Mouse (Mus musculus) liver, postnatal 0 days (tissue): ENCODE measurements at regions not wholly inside any gene's neighbourhood (a gene's known extent, or its start where the extent isn't known, plus 50 kb on each side); places are given as distances from the start of the nearest gene placed in this dataset.

ENCODE experiments used
- ATAC-seq: fragments of 200-750 bp; cut with Nextera tagmentation; 2 replicates; pipeline ENCODE4 v1.8.0; 2017; ENCODE audit warnings: mild to moderate bottlenecking, moderate library complexity
- DNase-seq: peaks from one replicate; pipeline ENCODE4 v3.0.0-alpha.2; 2016
- H3K27ac ChIP-seq: fragments of 300-500 bp; sonication (generic); 2 replicates; pipeline ENCODE4 v1.5.1; 2014; ENCODE audit warnings: antibody characterized with exemption, moderate library complexity, mild to moderate bottlenecking, low read depth
- H3K27me3 ChIP-seq: fragments of 300-500 bp; sonication (generic); 2 replicates; pipeline ENCODE4 v1.6.1; 2014; ENCODE audit warnings: low read length, control low read depth, mixed read lengths; ENCODE audit not compliant: insufficient read depth
- H3K36me3 ChIP-seq: fragments of 300-500 bp; sonication (generic); replicated peaks from 2 replicates; pipeline ENCODE4 v1.6.1; 2014; ENCODE audit warnings: mild to moderate bottlenecking, control low read depth, low read length, moderate library complexity, mixed read lengths; ENCODE audit not compliant: insufficient read depth
- H3K4me1 ChIP-seq: fragments of 300-500 bp; sonication (generic); 2 replicates; pipeline ENCODE4 v1.6.1; 2014; ENCODE audit warnings: antibody characterized with exemption, mild to moderate bottlenecking, control low read depth; ENCODE audit not compliant: insufficient read depth
- H3K4me2 ChIP-seq: fragments of 300-500 bp; sonication (generic); 2 replicates; pipeline ENCODE4 v1.6.1; 2014; ENCODE audit warnings: low read depth, mild to moderate bottlenecking, low read length, moderate library complexity, mixed read lengths
- H3K4me3 ChIP-seq: fragments of 300-500 bp; sonication (generic); 2 replicates; pipeline ENCODE4 v1.5.1; 2014; ENCODE audit warnings: low read depth, low read length
- H3K9ac ChIP-seq: fragments of 300-500 bp; sonication (generic); replicated peaks from 2 replicates; pipeline ENCODE4 v1.6.1; 2014; ENCODE audit warnings: mild to moderate bottlenecking, moderate library complexity
- H3K9me3 ChIP-seq: fragments of 300-500 bp; sonication (generic); 2 replicates; pipeline ENCODE4 v1.6.1; 2016; ENCODE audit warnings: mild to moderate bottlenecking, control low read depth, low read length, mixed read lengths
- CTCF ChIP-seq: sonication (generic); IDR thresholded peaks from 2 replicates; pipeline ENCODE4 v1.5.1; 2016; ENCODE audit warnings: antibody characterized with exemption, low read depth
- EP300 ChIP-seq: IDR thresholded peaks from 2 replicates; pipeline ENCODE4 v1.6.1; 2016; ENCODE audit warnings: antibody characterized with exemption, low read depth, mild to moderate bottlenecking
- WGBS: fragments of 180-500 bp; shearing (Covaris S2); extraction: QIAGEN DNeasy Blood & Tissue Kit; methylation state at CpG from one replicate; pipeline ENCODE4 v1.1.7; 2014; ENCODE audit not compliant: insufficient replicate concordance; 5-methylcytosine and 5-hydroxymethylcytosine counted together

DNA sequence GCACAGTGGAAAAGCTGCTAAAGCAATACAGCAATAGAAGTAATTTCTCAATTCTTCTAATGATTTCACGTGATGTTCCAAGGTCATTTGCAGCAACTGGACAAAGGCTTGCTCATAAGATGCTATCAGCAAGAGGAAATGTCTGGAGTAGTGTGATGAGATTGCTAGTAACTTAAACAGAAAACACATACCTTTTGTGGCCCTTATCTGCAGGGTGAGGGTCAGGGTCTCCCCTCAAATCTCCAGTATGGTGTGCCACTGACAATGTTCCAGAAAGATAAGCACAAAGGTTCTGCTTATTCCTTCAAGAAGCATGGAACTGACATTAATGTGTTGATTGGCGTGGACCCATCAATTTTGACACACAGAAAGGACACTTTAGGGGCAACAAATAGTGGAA lies 60.7 kb upstream of the Gabra1 start:
- Histone ChIP-seq H3K4me1 (no peaks in the 10 kb centered on the region), H3K9ac (no peak overlapping the region), H3K27ac (no peak overlapping the region), H3K9me3 (no peaks in the 10 kb centered on the region), H3K4me3 (no peak overlapping the region), H3K4me2 (no peak overlapping the region), H3K36me3 (no peaks in the 10 kb centered on the region), H3K27me3 (no peaks in the 10 kb centered on the region)
- no peak for ATAC-seq
- DNase-seq: no peak
- peak; percentile 10; the same call in 1 of the 2 replicates for TF ChIP-seq EP300
- TF ChIP-seq CTCF: no peak
- 40% methylated on average over 2 of the region's 2 CpGs for WGBS
